Mouse (Mus musculus) C2C12 (cell line): ENCODE data around the gene Slc30a2.

Experiments used
- CEBPB ChIP-seq: IDR thresholded peaks from one replicate; pipeline ENCODE4 v1.6.1; 2011; ENCODE audit warnings: low read depth, mild to moderate bottlenecking, control low read depth, moderate library complexity
- CTCF ChIP-seq: IDR thresholded peaks from one replicate; pipeline ENCODE4 v1.5.1; 2011; ENCODE audit not compliant: control insufficient read depth, insufficient read depth, insufficient read length
- FOSL1 ChIP-seq: IDR thresholded peaks from one replicate; pipeline ENCODE4 v1.8.0; 2011; ENCODE audit warnings: mild to moderate bottlenecking, low read length; ENCODE audit not compliant: poor library complexity, insufficient read depth, severe bottlenecking
- MAX ChIP-seq: IDR thresholded peaks from one replicate; pipeline ENCODE4 v1.6.1; 2011; ENCODE audit warnings: mild to moderate bottlenecking, control low read depth
- MYOG ChIP-seq: IDR thresholded peaks from one replicate; pipeline ENCODE4 v1.6.1; 2011; ENCODE audit not compliant: control insufficient read depth, insufficient read length; ENCODE audit errors: extremely low read depth
- USF1 ChIP-seq: IDR thresholded peaks from one replicate; pipeline ENCODE4 v1.6.1; 2011; ENCODE audit warnings: low read depth, mild to moderate bottlenecking, control low read depth, moderate library complexity

GRCm38 (mm10) chr4:134362124-134362523, 19.1 kb downstream of the Slc30a2 start:
- TF ChIP-seq CTCF (no peak), MAX (no peak), CEBPB (no peak), MYOG (no peak), USF1 (no peak), FOSL1 (no peak)
